Mouse (Mus musculus) forebrain, embryonic 14.5 days (tissue): ENCODE measurements around the gene Rps2. TPM values are rescaled to one million over a fixed set of nuclear protein-coding genes. Genes with fewer than 3 reads are reported as not detected.

Source experiments
- ATAC-seq: fragments of 200-750 bp; cut with Nextera tagmentation; 2 replicates; pipeline ENCODE4 v1.8.0; 2017; ENCODE audit warnings: mild to moderate bottlenecking, moderate library complexity
- DNase-seq: peaks from one replicate; pipeline ENCODE4 v3.0.0-alpha.2; 2015; ENCODE audit warnings: low spot score
- H3K27ac ChIP-seq: fragments of 300-500 bp; sonication (generic); 2 replicates; pipeline ENCODE4 v1.5.1; 2014; ENCODE audit warnings: low read depth, mild to moderate bottlenecking, control low read depth, low read length, moderate library complexity
- H3K27me3 ChIP-seq: fragments of 300-500 bp; sonication (generic); replicated peaks from 2 replicates; pipeline ENCODE4 v1.6.1; 2014; ENCODE audit warnings: low read length, control low read depth, mixed read lengths; ENCODE audit not compliant: control insufficient read depth, insufficient read depth
- H3K36me3 ChIP-seq: fragments of 300-500 bp; sonication (generic); 2 replicates; pipeline ENCODE4 v1.6.1; 2014; ENCODE audit warnings: low read length, control low read depth; ENCODE audit not compliant: control insufficient read depth, insufficient read depth
- H3K4me1 ChIP-seq: fragments of 300-500 bp; sonication (generic); 2 replicates; pipeline ENCODE4 v1.6.1; 2014; ENCODE audit warnings: antibody characterized with exemption, low read length, control low read depth; ENCODE audit not compliant: control insufficient read depth, insufficient read depth
- H3K4me2 ChIP-seq: fragments of 300-500 bp; sonication (generic); 2 replicates; pipeline ENCODE4 v1.6.1; 2014; ENCODE audit warnings: mild to moderate bottlenecking, control low read depth, low read length
- H3K4me3 ChIP-seq: fragments of 300-500 bp; sonication (generic); 2 replicates; pipeline ENCODE4 v1.5.1; 2014; ENCODE audit warnings: low read depth, low read length, control low read depth
- H3K9ac ChIP-seq: fragments of 300-500 bp; sonication (generic); 2 replicates; pipeline ENCODE4 v1.6.1; 2014; ENCODE audit warnings: mild to moderate bottlenecking, low read length, control low read depth, moderate library complexity
- H3K9me3 ChIP-seq: fragments of 300-500 bp; sonication (generic); replicated peaks from 2 replicates; pipeline ENCODE4 v1.6.1; 2016; ENCODE audit warnings: low read length, control low read depth, mixed read lengths; ENCODE audit not compliant: control insufficient read depth
- WGBS: fragments of 180-500 bp; shearing (Covaris S2); extraction: QIAGEN DNeasy Blood & Tissue Kit; methylation state at CpG from one replicate; pipeline ENCODE4 v1.1.7; 2014; 5-methylcytosine and 5-hydroxymethylcytosine counted together
- polyA plus RNA-seq: library from polyadenylated mRNA; unstranded; fragments of >200 nt; fragmentation: Nextera tagmentation; extraction: Ambion mirVana; gene quantifications from 2 replicates; pipeline ENCODE4 v1.2.1, GENCODE M21; 2014

Rps2 gene
- polyA plus RNA-seq, 1 experiment from 2014 or later, result 1,063 TPM

DNA sequence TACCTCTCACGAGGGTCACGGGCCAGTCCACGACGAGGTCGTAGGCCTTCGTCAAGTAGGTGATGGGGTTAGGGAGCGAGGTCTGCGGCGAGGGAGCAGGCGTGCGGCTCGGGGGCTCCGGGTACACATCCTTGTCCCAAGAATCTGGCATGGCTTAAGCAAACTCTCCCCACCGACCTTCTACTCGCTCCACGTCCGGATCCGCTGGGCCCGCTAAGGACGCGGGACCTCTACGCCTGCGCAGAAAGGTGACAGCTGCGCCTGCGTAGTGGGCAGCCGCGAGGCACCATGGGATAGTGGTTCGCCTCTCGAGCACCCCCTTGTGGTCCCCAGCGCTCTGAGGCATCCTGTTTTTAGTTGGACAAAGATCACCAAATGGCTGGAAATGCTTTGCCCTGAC is 6.3 kb downstream of the Rps2 start, which contains the start of gene Ndufb10:
Ndufb10 (minus strand) TSS at position 295 of the 400 bp plus-strand sequence.
- peaks cover 15% of the 10 kb centered on the region for H3K4me1 ChIP-seq
- ATAC-seq (peak; percentile 65), DNase-seq (peak; percentile 97)
- H3K36me3 ChIP-seq, result peaks cover 19% of the 10 kb centered on the region
- H3K27ac ChIP-seq, result peak within 1 kb of the TSS; percentile 75
- WGBS, result 0% methylated on average over 30 of the region's 30 CpGs
- H3K27me3 ChIP-seq, result no peaks in the 10 kb centered on the region
- no peaks in the 10 kb centered on the region for H3K9me3 ChIP-seq
- H3K9ac ChIP-seq, result peak within 1 kb of the TSS; percentile 91
- peak within 1 kb of the TSS; percentile 74 for H3K4me3 ChIP-seq
- peak within 1 kb of the TSS; percentile 94 for H3K4me2 ChIP-seq

DNA sequence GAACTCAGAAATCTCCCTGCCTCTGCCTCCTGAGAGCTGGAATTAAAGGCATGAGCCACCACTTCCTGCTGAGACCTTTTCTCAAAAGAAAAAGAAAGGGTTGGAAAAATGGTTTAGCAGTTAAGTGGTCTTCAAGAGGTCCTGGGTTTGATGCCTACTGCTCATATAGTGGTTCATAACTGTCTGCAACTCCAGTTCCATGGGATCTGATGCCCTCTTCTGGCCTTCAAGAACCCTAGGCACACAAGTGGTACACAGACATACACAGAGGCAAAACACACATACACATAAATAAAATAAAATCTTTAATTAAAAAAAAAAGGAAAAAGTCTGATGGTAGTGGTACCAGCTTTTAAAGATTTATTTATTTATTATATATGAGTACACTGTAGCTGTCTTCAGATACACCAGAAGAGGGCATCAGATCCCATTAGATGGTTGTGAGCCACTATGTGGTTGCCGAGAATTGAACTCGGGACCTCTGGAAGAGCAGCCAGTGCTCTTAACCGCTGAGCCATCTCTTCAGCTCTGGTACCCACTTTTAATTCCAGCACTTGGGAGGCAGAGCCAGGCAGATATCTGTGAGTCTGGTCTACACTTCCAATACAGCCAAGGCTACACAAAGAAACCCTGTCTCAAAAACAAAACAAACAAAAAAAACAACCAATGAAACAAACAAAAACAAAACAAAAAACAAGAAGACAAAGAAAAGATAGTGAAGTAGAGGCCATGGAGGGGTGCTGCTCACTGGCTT is 7.9 kb downstream of the Rps2 start:
- Histone ChIP-seq H3K4me1 (peaks cover 15% of the 10 kb centered on the region), H3K4me3 (no peak overlapping the region), H3K27ac (no peak overlapping the region), H3K9me3 (no peaks in the 10 kb centered on the region), H3K9ac (no peak overlapping the region), H3K36me3 (peaks cover 17% of the 10 kb centered on the region), H3K4me2 (no peak overlapping the region), H3K27me3 (no peaks in the 10 kb centered on the region)
- no peak for DNase-seq
- WGBS, result 72% methylated on average over 3 of the region's 3 CpGs
- ATAC-seq, result no peak

DNA sequence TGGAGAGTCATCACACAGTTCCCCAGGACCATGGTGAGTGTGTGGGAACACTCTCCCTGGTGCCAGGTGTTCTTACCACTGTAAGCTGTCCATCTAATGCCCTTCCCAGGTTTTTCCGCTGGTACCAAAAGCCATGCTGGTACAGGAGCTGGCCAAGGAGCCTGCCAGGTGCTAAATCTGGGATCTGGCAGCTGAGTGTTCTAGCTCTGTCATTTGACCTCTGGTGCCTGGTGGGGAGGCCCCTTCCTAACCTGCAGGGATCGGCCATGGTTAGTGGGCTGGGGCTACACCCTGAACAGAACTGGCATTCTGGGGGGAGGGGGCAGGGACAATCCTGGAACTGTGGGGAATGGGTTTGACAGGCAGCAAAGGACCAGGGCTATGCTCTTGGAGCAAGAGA is 9.7 kb downstream of the Rps2 start, which contains the start of gene Rpl3l:
Rpl3l (plus strand) TSS at position 203 of the 400 bp plus-strand sequence.
- ATAC-seq (no peak), DNase-seq (no peak)
- H3K27me3 ChIP-seq, result no peaks in the 10 kb centered on the region
- H3K27ac ChIP-seq, result no peak within 1 kb of the TSS
- H3K4me2 ChIP-seq, result no peak within 1 kb of the TSS
- peaks cover 1% of the 10 kb centered on the region for H3K36me3 ChIP-seq
- H3K4me3 ChIP-seq, result no peak within 1 kb of the TSS
- H3K9me3 ChIP-seq, result no peaks in the 10 kb centered on the region
- H3K4me1 ChIP-seq, result peaks cover 11% of the 10 kb centered on the region
- H3K9ac ChIP-seq, result no peak within 1 kb of the TSS
- 70% methylated on average over 2 of the region's 2 CpGs for WGBS

DNA sequence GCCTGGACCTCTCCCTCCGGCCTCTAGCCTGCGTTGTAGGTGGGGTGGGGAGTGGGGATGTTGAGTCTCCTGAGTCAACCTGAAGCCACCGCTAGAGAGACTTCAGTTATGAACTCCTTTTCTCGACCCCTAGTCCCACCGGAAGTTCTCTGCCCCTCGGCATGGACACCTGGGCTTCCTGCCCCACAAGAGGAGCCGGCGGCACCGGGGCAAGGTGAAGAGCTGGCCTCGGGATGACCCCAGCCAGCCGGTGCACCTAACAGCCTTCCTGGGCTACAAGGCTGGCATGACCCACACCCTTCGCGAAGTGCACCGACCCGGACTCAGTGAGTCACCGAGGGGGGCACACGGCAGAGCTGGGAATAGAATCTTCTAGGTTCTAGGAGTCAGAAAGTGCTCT is 10.3 kb downstream of the Rps2 start:
- no peak for ATAC-seq
- Histone ChIP-seq H3K4me3 (no peak overlapping the region), H3K27me3 (no peaks in the 10 kb centered on the region), H3K27ac (no peak overlapping the region), H3K36me3 (no peaks in the 10 kb centered on the region), H3K9me3 (no peaks in the 10 kb centered on the region), H3K4me1 (peaks cover 9% of the 10 kb centered on the region), H3K4me2 (no peak overlapping the region), H3K9ac (no peak overlapping the region)
- WGBS, result 76% methylated on average over 17 of the region's 17 CpGs
- no peak for DNase-seq

DNA sequence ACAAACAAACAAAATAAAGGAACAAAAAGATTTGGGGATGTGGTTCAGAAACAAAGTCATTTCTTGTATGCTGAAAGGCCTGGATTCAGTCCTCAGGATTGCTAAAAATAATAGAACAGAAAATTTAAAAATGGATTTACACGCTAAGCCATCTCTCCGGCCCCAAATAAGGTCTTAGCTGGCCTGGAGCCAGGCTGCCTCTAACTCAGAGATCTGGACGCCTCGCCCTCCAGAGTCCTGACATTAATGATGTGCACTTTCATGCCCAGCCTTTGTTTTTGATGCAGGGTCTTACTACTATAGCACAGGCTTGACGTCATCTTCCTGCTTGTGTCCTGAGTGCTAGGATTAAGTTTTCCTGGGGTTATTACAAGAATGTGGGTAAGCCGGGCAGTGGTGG is 11.2 kb downstream of the Rps2 start:
- Histone ChIP-seq H3K4me1 (0 out of 2 replicates have a peak, but pooled peaks cover 4% of the 10 kb centered on the region), H3K9ac (no peak overlapping the region), H3K4me3 (no peak overlapping the region), H3K27me3 (no peaks in the 10 kb centered on the region), H3K9me3 (no peaks in the 10 kb centered on the region), H3K4me2 (no peak overlapping the region), H3K36me3 (no peaks in the 10 kb centered on the region), H3K27ac (no peak overlapping the region)
- WGBS, result 75% methylated on average over 6 of the region's 6 CpGs
- DNase-seq, result no peak
- no peak for ATAC-seq

DNA sequence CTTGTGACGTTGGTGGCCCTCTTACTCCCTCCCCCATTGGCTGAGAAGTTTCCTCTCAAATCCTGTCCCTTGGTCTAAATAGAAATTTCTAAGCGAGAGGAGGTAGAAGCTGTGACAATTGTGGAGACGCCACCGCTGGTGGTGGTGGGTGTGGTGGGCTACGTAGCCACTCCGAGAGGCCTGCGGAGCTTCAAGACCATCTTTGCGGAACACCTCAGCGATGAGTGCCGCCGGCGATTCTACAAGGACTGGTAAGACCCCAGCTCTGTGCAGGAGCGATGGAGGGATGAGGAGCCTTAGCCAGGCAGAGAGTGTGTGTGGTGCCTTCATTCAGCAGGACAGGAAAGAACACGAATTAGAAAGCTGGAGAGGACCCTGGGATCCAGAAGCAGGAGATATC is 12.9 kb downstream of the Rps2 start:
- no peak overlapping the region for H3K27ac ChIP-seq
- H3K4me1 ChIP-seq, result no peaks in the 10 kb centered on the region
- WGBS, result 84% methylated on average over 14 of the region's 14 CpGs
- no peak for DNase-seq
- no peaks in the 10 kb centered on the region for H3K36me3 ChIP-seq
- no peak overlapping the region for H3K4me3 ChIP-seq
- no peaks in the 10 kb centered on the region for H3K27me3 ChIP-seq
- ATAC-seq, result no peak
- H3K9me3 ChIP-seq, result no peaks in the 10 kb centered on the region
- H3K9ac ChIP-seq, result no peak overlapping the region
- H3K4me2 ChIP-seq, result no peak overlapping the region

DNA sequence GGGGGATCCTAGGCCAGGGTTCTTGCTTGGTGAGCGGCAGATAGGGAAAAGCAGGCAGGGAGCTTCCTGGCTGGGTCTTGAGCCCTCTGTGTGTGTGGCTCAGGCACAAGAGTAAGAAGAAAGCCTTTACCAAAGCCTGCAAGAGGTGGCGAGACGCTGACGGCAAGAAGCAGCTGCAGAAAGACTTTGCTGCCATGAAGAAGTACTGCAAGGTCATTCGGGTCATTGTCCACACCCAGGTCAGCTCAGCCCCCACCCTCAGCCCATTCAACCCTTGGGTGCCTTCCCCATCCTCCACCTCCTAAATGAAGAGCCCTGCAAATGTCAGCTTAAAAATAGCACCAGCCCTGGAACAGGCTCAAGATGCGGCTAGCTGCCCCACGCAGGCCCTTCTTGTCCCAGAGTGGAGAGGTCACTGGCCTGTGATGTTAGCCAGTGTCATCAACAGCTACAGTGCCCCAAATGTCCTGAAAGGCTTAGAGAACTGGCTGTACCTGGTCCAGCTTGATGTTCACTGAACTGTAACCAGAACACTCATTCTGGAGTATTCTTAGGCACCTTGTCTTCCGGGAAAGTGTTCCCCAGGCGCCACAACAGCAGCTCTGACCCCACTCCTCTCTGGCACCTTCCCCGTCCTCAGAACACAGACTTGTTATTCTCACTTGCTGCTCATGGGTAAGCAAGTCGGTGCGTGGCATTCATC is 14.5 kb downstream of the Rps2 start:
- DNase-seq, result no peak
- 83% methylated on average over 12 of the region's 12 CpGs for WGBS
- H3K9ac ChIP-seq, result no peak overlapping the region

DNA sequence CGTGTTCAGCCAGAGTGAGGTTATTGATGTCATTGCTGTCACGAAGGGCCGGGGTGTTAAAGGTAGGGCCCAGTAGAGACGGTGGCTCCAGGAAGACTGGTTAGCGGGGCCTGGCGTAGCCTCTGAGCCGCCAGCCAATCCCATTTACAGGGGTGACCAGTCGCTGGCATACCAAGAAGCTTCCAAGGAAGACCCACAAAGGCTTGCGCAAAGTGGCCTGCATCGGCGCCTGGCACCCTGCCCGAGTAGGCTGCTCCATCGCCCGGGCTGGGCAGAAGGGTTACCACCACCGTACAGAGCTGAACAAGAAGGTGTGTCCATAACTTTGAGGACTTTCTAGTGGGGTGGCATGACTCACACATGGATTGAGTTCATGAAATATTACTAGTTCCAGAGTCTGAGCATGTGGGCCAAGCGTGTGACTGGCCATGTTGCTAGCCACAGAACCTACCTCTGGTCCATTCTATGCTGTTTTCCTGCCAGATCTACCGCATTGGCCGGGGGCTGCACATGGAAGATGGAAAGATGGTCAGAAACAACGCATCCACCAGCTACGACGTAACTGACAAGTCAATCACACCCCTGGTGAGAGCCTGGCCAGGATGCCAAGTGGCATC is 15.6 kb downstream of the Rps2 start:
- ATAC-seq (no peak), DNase-seq (no peak)
- 87% methylated on average over 21 of the region's 21 CpGs for WGBS
- H3K4me2 ChIP-seq, result no peak overlapping the region
- H3K36me3 ChIP-seq, result no peaks in the 10 kb centered on the region
- no peak overlapping the region for H3K9ac ChIP-seq
- no peaks in the 10 kb centered on the region for H3K27me3 ChIP-seq
- H3K4me3 ChIP-seq, result no peak overlapping the region
- H3K4me1 ChIP-seq, result peaks cover 8% of the 10 kb centered on the region
- H3K27ac ChIP-seq, result no peak overlapping the region
- no peaks in the 10 kb centered on the region for H3K9me3 ChIP-seq

More for the DNA sequence above, 14.5 kb downstream of the Rps2 start:
- no peak for ATAC-seq
- H3K4me2 ChIP-seq, result no peak overlapping the region
- no peaks in the 10 kb centered on the region for H3K27me3 ChIP-seq
- H3K36me3 ChIP-seq, result no peaks in the 10 kb centered on the region
- peaks cover 7% of the 10 kb centered on the region for H3K4me1 ChIP-seq
- H3K27ac ChIP-seq, result no peak overlapping the region
- H3K9me3 ChIP-seq, result no peaks in the 10 kb centered on the region
- no peak overlapping the region for H3K4me3 ChIP-seq
